Mouse (Mus musculus) brain, embryonic 18.5 days (tissue): ENCODE results near the gene Lrrc75b.
A peak's percentile ranks its signal among the peaks of the same experiment; 100 is the strongest.

Experiments used
- DNase-seq: peaks from one replicate; pipeline ENCODE4 v3.0.0-alpha.2; 2012; ENCODE audit warnings: low read depth, low spot score

The Lrrc75b gene

GRCm38 (mm10) chr10:75559676-75560548, at the start of gene Lrrc75b:
Lrrc75b (minus strand) TSS chr10:75560330.
- DNase-seq: no peak

- no peak for DNase-seq
Observed at GRCm38 (mm10) chr10:75608975-75609374, 48.8 kb upstream of the Lrrc75b start.

- no peak for DNase-seq
Observed at GRCm38 (mm10) chr10:75607253-75607652, 47.1 kb upstream of the Lrrc75b start.

GRCm38 (mm10) chr10:75605162-75605846, 45.2 kb upstream of the Lrrc75b start:
- no peak for DNase-seq

- no peak for DNase-seq
Observed at GRCm38 (mm10) chr10:75600189-75600730, 40.1 kb upstream of the Lrrc75b start.

GRCm38 (mm10) chr10:75595981-75596380, 35.9 kb upstream of the Lrrc75b start:
- no peak for DNase-seq

GRCm38 (mm10) chr10:75592585-75592984, 32.5 kb upstream of the Lrrc75b start:
- no peak for DNase-seq

GRCm38 (mm10) chr10:75591211-75591894, 31.2 kb upstream of the Lrrc75b start:
- no peak for DNase-seq

- DNase-seq: no peak
Observed at GRCm38 (mm10) chr10:75589651-75590050, 29.5 kb upstream of the Lrrc75b start.

GRCm38 (mm10) chr10:75589129-75589528, 29.0 kb upstream of the Lrrc75b start, which contains the start of gene Ggt5:
Ggt5 (plus strand) TSS chr10:75589340.
- DNase-seq: no peak

- DNase-seq: no peak
Observed at GRCm38 (mm10) chr10:75588336-75588735, 28.2 kb upstream of the Lrrc75b start.

GRCm38 (mm10) chr10:75587781-75588180, 27.7 kb upstream of the Lrrc75b start:
- no peak for DNase-seq

- no peak for DNase-seq
Observed at GRCm38 (mm10) chr10:75586553-75586879, 26.4 kb upstream of the Lrrc75b start.

GRCm38 (mm10) chr10:75585876-75586552, 25.9 kb upstream of the Lrrc75b start:
- DNase-seq: peak; percentile 54

- no peak for DNase-seq
Observed at GRCm38 (mm10) chr10:75579129-75579528, 19.0 kb upstream of the Lrrc75b start.

GRCm38 (mm10) chr10:75573965-75574364, 13.8 kb upstream of the Lrrc75b start:
- no peak for DNase-seq

GRCm38 (mm10) chr10:75573181-75573580, 13.1 kb upstream of the Lrrc75b start:
- DNase-seq: no peak

GRCm38 (mm10) chr10:75571937-75572336, 11.8 kb upstream of the Lrrc75b start:
- no peak for DNase-seq

- no peak for DNase-seq
Observed at GRCm38 (mm10) chr10:75570981-75571657, 11.0 kb upstream of the Lrrc75b start.

- DNase-seq: no peak
Observed at GRCm38 (mm10) chr10:75568851-75569250, 8.7 kb upstream of the Lrrc75b start.

GRCm38 (mm10) chr10:75568441-75568840, 8.3 kb upstream of the Lrrc75b start:
- no peak for DNase-seq
